Mouse (Mus musculus): Measurements from ENCODE around the gene Fam185a.

Fam185a gene

GRCm38 (mm10) chr5:21424614-21425602 is at the start of gene Fam185a, which contains the start of gene Ccdc146:
TSS of gene Fam185a (plus strand) at chr5:21424958.
TSS of gene Ccdc146 (minus strand) at chr5:21424677.
- DNase-seq (ENCODE audit: low spot score in 2 of 2), result peak; percentile 96 to 99

- no peak for DNase-seq (ENCODE audit: low spot score in 2 of 2)
Measured at GRCm38 (mm10) chr5:21376935-21377334, 47.8 kb upstream of the Fam185a start.

GRCm38 (mm10) chr5:21378397-21378796 is 46.4 kb upstream of the Fam185a start:
- no peak for DNase-seq (ENCODE audit: low spot score in 2 of 2)

GRCm38 (mm10) chr5:21381986-21382385 is 42.8 kb upstream of the Fam185a start:
- no peak for DNase-seq (ENCODE audit: low spot score in 2 of 2)

- no peak for DNase-seq (ENCODE audit: low spot score in 2 of 2)
Measured at GRCm38 (mm10) chr5:21382678-21383077, 42.1 kb upstream of the Fam185a start.

GRCm38 (mm10) chr5:21383392-21384251 is 41.1 kb upstream of the Fam185a start:
- no peak for DNase-seq (ENCODE audit: low spot score in 2 of 2)

- DNase-seq (ENCODE audit: low spot score in 2 of 2), result no peak
Measured at GRCm38 (mm10) chr5:21384252-21384960, 40.4 kb upstream of the Fam185a start.

- no peak for DNase-seq (ENCODE audit: low spot score in 2 of 2)
Measured at GRCm38 (mm10) chr5:21384976-21385375, 39.8 kb upstream of the Fam185a start.

GRCm38 (mm10) chr5:21386432-21386831 is 38.3 kb upstream of the Fam185a start:
- no peak for DNase-seq (ENCODE audit: low spot score in 2 of 2)

GRCm38 (mm10) chr5:21387340-21387739 is 37.4 kb upstream of the Fam185a start:
- no peak for DNase-seq (ENCODE audit: low spot score in 2 of 2)

- no peak for DNase-seq (ENCODE audit: low spot score in 2 of 2)
Measured at GRCm38 (mm10) chr5:21388855-21389254, 35.9 kb upstream of the Fam185a start.

GRCm38 (mm10) chr5:21391616-21392384 is 33.0 kb upstream of the Fam185a start:
- no peak for DNase-seq (ENCODE audit: low spot score in 2 of 2)

- DNase-seq (ENCODE audit: low spot score in 2 of 2), result no peak
Measured at GRCm38 (mm10) chr5:21394562-21394961, 30.2 kb upstream of the Fam185a start.

GRCm38 (mm10) chr5:21395205-21395840 is 29.4 kb upstream of the Fam185a start:
- no peak for DNase-seq (ENCODE audit: low spot score in 2 of 2)

GRCm38 (mm10) chr5:21411261-21411666 is 13.5 kb upstream of the Fam185a start:
- no peak for DNase-seq (ENCODE audit: low spot score in 2 of 2)

GRCm38 (mm10) chr5:21412056-21412455 is 12.7 kb upstream of the Fam185a start:
- no peak for DNase-seq (ENCODE audit: low spot score in 2 of 2)

GRCm38 (mm10) chr5:21413322-21413721 is 11.4 kb upstream of the Fam185a start:
- no peak for DNase-seq (ENCODE audit: low spot score in 2 of 2)

- no peak for DNase-seq (ENCODE audit: low spot score in 2 of 2)
Measured at GRCm38 (mm10) chr5:21414116-21414820, 10.5 kb upstream of the Fam185a start.

- no peak for DNase-seq (ENCODE audit: low spot score in 2 of 2)
Measured at GRCm38 (mm10) chr5:21418613-21419012, 6.1 kb upstream of the Fam185a start.

- DNase-seq (ENCODE audit: low spot score in 2 of 2), result no peak
Measured at GRCm38 (mm10) chr5:21420609-21421008, 4.1 kb upstream of the Fam185a start.

Measured in right cerebral cortex, postnatal 10 days (tissue).